Mouse (Mus musculus) embryonic facial prominence, embryonic 14.5 days (tissue): ENCODE data around the gene Muc16. TPM values are rescaled to one million over a fixed set of nuclear protein-coding genes. Genes with fewer than 3 reads are reported as not detected.

Experiments
- ATAC-seq: fragments of 200-750 bp; cut with Nextera tagmentation; 2 replicates; pipeline ENCODE4 v1.8.0; 2017; ENCODE audit warnings: low read depth, moderate number of reproducible peaks, moderate TSS enrichment
- DNase-seq: peaks from one replicate; pipeline ENCODE4 v3.0.0-alpha.2; 2015; ENCODE audit warnings: low spot score
- H3K27ac ChIP-seq: fragments of 300-500 bp; sonication (generic); replicated peaks from 2 replicates; pipeline ENCODE4 v1.5.1; 2014; ENCODE audit warnings: low read depth, mild to moderate bottlenecking, low read length, moderate library complexity
- H3K27me3 ChIP-seq: fragments of 300-500 bp; sonication (generic); replicated peaks from 2 replicates; pipeline ENCODE4 v1.6.1; 2014; ENCODE audit warnings: low read length; ENCODE audit not compliant: control insufficient read depth, insufficient read depth
- H3K36me3 ChIP-seq: fragments of 300-500 bp; sonication (generic); 2 replicates; pipeline ENCODE4 v1.6.1; 2014; ENCODE audit warnings: low read length, mixed read lengths; ENCODE audit not compliant: control insufficient read depth, insufficient read depth
- H3K4me1 ChIP-seq: fragments of 300-500 bp; sonication (generic); 2 replicates; pipeline ENCODE4 v1.6.1; 2014; ENCODE audit warnings: antibody characterized with exemption, low read length; ENCODE audit not compliant: control insufficient read depth, insufficient read depth
- H3K4me2 ChIP-seq: fragments of 300-500 bp; sonication (generic); 2 replicates; pipeline ENCODE4 v1.6.1; 2014; ENCODE audit warnings: low read depth, mild to moderate bottlenecking, low read length, moderate library complexity, mixed read lengths
- H3K4me3 ChIP-seq: fragments of 300-500 bp; sonication (generic); 2 replicates; pipeline ENCODE4 v1.5.1; 2014; ENCODE audit warnings: low read depth, mild to moderate bottlenecking, low read length
- H3K9ac ChIP-seq: fragments of 300-500 bp; sonication (generic); 2 replicates; pipeline ENCODE4 v1.6.1; 2014; ENCODE audit warnings: low read depth, mild to moderate bottlenecking, low read length, moderate library complexity, mixed read lengths
- H3K9me3 ChIP-seq: fragments of 300-500 bp; sonication (generic); 2 replicates; pipeline ENCODE4 v1.6.1; 2016; ENCODE audit warnings: low read length; ENCODE audit not compliant: control insufficient read depth
- WGBS: fragments of 180-500 bp; shearing (Covaris S2); extraction: QIAGEN DNeasy Blood & Tissue Kit; methylation state at CpG from one replicate; pipeline ENCODE4 v1.1.7; 2014; 5-methylcytosine and 5-hydroxymethylcytosine counted together
- microRNA-seq: library from miRNA; unstranded; fragments of <30 nt; microRNA quantifications from one replicate; pipeline ENCODE4, GENCODE M21; 2016; ENCODE audit warnings: borderline number of aligned reads
- polyA plus RNA-seq: library from polyadenylated mRNA; unstranded; fragments of >200 nt; fragmentation: Nextera tagmentation; extraction: Ambion mirVana; gene quantifications from 2 replicates; pipeline ENCODE4 v1.2.1, GENCODE M21; 2014

Muc16 gene
- polyA plus RNA-seq, 1 experiment from 2014 or later, result 0.79 TPM

GRCm38 (mm10) chr9:18473324-18474128 lies 200.8 kb downstream of the Muc16 start:
- H3K9me3 ChIP-seq, result no peaks in the 10 kb centered on the region
- H3K27me3 ChIP-seq, result no peaks in the 10 kb centered on the region
- peak overlapping the region; percentile 87 for H3K27ac ChIP-seq
- no peaks in the 10 kb centered on the region for H3K36me3 ChIP-seq
- H3K4me2 ChIP-seq, result peak overlapping the region; percentile 75
- WGBS, result 5% methylated on average over 34 of the region's 39 CpGs
- 0 out of 2 replicates have a peak, but pooled peaks cover 4% of the 10 kb centered on the region for H3K4me1 ChIP-seq
- H3K9ac ChIP-seq, result peak overlapping the region; percentile 75
- H3K4me3 ChIP-seq, result peak overlapping the region; percentile 64
- DNase-seq (peak; percentile 94), ATAC-seq (peak; percentile 99)

GRCm38 (mm10) chr9:18468005-18468404 lies 206.3 kb downstream of the Muc16 start:
- Histone ChIP-seq H3K4me2 (no peak overlapping the region), H3K27me3 (no peaks in the 10 kb centered on the region), H3K9ac (no peak overlapping the region), H3K9me3 (peaks cover 9% of the 10 kb centered on the region), H3K36me3 (peaks cover 35% of the 10 kb centered on the region), H3K27ac (no peak overlapping the region), H3K4me1 (0 out of 2 replicates have a peak, but pooled peaks cover 4% of the 10 kb centered on the region), H3K4me3 (no peak overlapping the region)
- 88% methylated on average over 3 of the region's 3 CpGs for WGBS
- DNase-seq, result no peak
- no peak for ATAC-seq

- no peak overlapping the region for H3K4me3 ChIP-seq
- no peak overlapping the region for H3K9ac ChIP-seq
- peaks cover 9% of the 10 kb centered on the region for H3K9me3 ChIP-seq
- no peak overlapping the region for H3K4me2 ChIP-seq
- DNase-seq (no peak), ATAC-seq (no peak)
- WGBS, result 78% methylated on average over 3 of the region's 3 CpGs
- no peaks in the 10 kb centered on the region for H3K27me3 ChIP-seq
- H3K27ac ChIP-seq, result no peak overlapping the region
- no peaks in the 10 kb centered on the region for H3K4me1 ChIP-seq
- peaks cover 35% of the 10 kb centered on the region for H3K36me3 ChIP-seq
Measured at GRCm38 (mm10) chr9:18467350-18467749, 207.0 kb downstream of the Muc16 start.

GRCm38 (mm10) chr9:18456520-18456919 lies 217.8 kb downstream of the Muc16 start:
- Histone ChIP-seq H3K27ac (no peak overlapping the region), H3K27me3 (no peaks in the 10 kb centered on the region), H3K9me3 (peaks cover 16% of the 10 kb centered on the region), H3K9ac (no peak overlapping the region), H3K4me3 (no peak overlapping the region), H3K4me1 (no peaks in the 10 kb centered on the region), H3K4me2 (no peak overlapping the region), H3K36me3 (peaks cover 47% of the 10 kb centered on the region)
- ATAC-seq (no peak), DNase-seq (no peak)
- WGBS, result 83% methylated on average over 4 of the region's 4 CpGs

Small RNAs within 50 kb of the gene (microRNA-seq; reads per million reads assigned to microRNA genes)
- gene Gm22854, result not detected

Other genes starting within 250 kb of the Muc16 start
- gene Mbd3l2, start 243.9 kb downstream of the Muc16 start, polyA plus RNA-seq, result not detected in 2 replicates
- 4.4 and 5.2 TPM in 2 replicates for gene Zfp558, start 196.3 kb downstream of the Muc16 start, polyA plus RNA-seq
- gene Mbd3l1, start 196.2 kb downstream of the Muc16 start, polyA plus RNA-seq, result not detected in 2 replicates
- gene Olfr24, start 89.5 kb upstream of the Muc16 start, polyA plus RNA-seq, result 0.15 TPM in 1 of 2 replicates, not detected in the other
- not detected in 2 replicates for gene Olfr828, start 145.0 kb upstream of the Muc16 start, polyA plus RNA-seq
- gene Olfr829, start 180.4 kb upstream of the Muc16 start, polyA plus RNA-seq, result not detected in 2 replicates
- gene Olfr830, start 200.2 kb upstream of the Muc16 start, polyA plus RNA-seq, result not detected in 2 replicates